Mouse (Mus musculus) heart, postnatal 0 days (tissue): Measurements from ENCODE around the gene Fbf1. TPM values are rescaled to one million over a fixed set of nuclear protein-coding genes. Genes with fewer than 3 reads are reported as not detected.
"Not testable (repeated sequence)": the region's sequence is repeated elsewhere in the genome, so short reads cannot be mapped to it uniquely, and the experiment has no call there.

ENCODE experiments used
- ATAC-seq: fragments of 200-750 bp; cut with Nextera tagmentation; 2 replicates; pipeline ENCODE4 v1.8.0; 2017; ENCODE audit warnings: low read depth, moderate number of reproducible peaks, moderate library complexity; ENCODE audit not compliant: insufficient read depth
- DNase-seq: peaks from one replicate; pipeline ENCODE4 v3.0.0-alpha.2; 2016; ENCODE audit warnings: low spot score
- H3K27ac ChIP-seq: fragments of 300-500 bp; sonication (generic); 2 replicates; pipeline ENCODE4 v1.5.1; 2014; ENCODE audit warnings: low read depth, mild to moderate bottlenecking
- H3K27me3 ChIP-seq: fragments of 300-500 bp; sonication (generic); 2 replicates; pipeline ENCODE4 v1.6.1; 2014; ENCODE audit warnings: low read length, mixed read lengths; ENCODE audit not compliant: control insufficient read depth, insufficient read depth
- H3K36me3 ChIP-seq: fragments of 300-500 bp; sonication (generic); replicated peaks from 2 replicates; pipeline ENCODE4 v1.6.1; 2014; ENCODE audit warnings: low read length, mixed read lengths; ENCODE audit not compliant: control insufficient read depth, insufficient read depth
- H3K4me1 ChIP-seq: fragments of 300-500 bp; sonication (generic); 2 replicates; pipeline ENCODE4 v1.6.1; 2014; ENCODE audit warnings: antibody characterized with exemption; ENCODE audit not compliant: control insufficient read depth, insufficient read depth
- H3K4me2 ChIP-seq: fragments of 300-500 bp; sonication (generic); 2 replicates; pipeline ENCODE4 v1.6.1; 2014; ENCODE audit warnings: low read depth, mild to moderate bottlenecking, low read length, moderate library complexity
- H3K4me3 ChIP-seq: fragments of 300-500 bp; sonication (generic); 2 replicates; pipeline ENCODE4 v1.5.1; 2014; ENCODE audit warnings: low read depth, low read length
- H3K9ac ChIP-seq: fragments of 300-500 bp; sonication (generic); replicated peaks from 2 replicates; pipeline ENCODE4 v1.6.1; 2014; ENCODE audit warnings: low read depth, low read length, mixed read lengths
- H3K9me3 ChIP-seq: fragments of 300-500 bp; sonication (generic); replicated peaks from 2 replicates; pipeline ENCODE4 v1.6.1; 2016; ENCODE audit warnings: low read length; ENCODE audit not compliant: control insufficient read depth
- CTCF ChIP-seq: IDR thresholded peaks from 2 replicates; pipeline ENCODE4 v1.5.1; 2016; ENCODE audit warnings: antibody characterized with exemption, control low read depth, low read depth
- EP300 ChIP-seq: IDR thresholded peaks from 2 replicates; pipeline ENCODE4 v1.6.1; 2016; ENCODE audit warnings: antibody characterized with exemption, low read depth
- WGBS: fragments of 180-500 bp; shearing (Covaris S2); extraction: QIAGEN DNeasy Blood & Tissue Kit; methylation state at CpG from one replicate; pipeline ENCODE4 v1.1.7; 2014; 5-methylcytosine and 5-hydroxymethylcytosine counted together
- polyA plus RNA-seq: library from polyadenylated mRNA; unstranded; fragments of >200 nt; fragmentation: Nextera tagmentation; extraction: Ambion mirVana; gene quantifications from 2 replicates; pipeline ENCODE4 v1.2.1, GENCODE M21; 2015
- total RNA-seq: library from RNA; depleted of rRNA; stranded (reverse); fragments of >200 nt; gene quantifications from 2 replicates; pipeline ENCODE4 v1.2.3, GENCODE M21; 2014; ENCODE audit warnings: low replicate concordance

Fbf1 gene
- total and polyA plus RNA-seq, 2 experiments from 2014 or later, result 8.5 to 22.8 TPM

DNA sequence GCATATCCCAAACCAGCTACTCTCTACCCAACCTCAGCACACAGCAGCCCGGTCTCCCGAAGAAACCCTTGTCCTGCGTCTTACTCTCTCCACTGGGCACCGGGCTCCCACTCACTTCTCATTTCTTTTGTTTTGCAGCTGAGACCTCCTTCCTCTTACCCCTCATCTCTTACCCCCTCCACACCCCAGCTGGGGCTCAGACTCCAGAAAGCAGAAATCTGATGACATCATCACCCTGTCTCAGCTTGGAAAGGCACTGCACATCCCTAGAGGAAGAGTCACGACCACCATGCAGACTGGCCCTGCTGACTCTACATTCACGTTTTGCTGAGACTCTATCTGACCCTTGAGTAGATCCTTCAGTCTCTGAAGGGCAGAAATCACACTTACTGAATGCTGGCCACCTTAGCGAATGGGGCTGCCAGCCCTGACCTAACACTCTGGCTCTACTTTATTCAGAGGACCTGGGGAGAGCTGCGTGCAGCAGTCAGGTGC lies 37.9 kb downstream of the Fbf1 start:
- DNase-seq, result no peak
- TF ChIP-seq CTCF, result no peak
- TF ChIP-seq EP300, result no peak
- H3K4me3 ChIP-seq, result peak overlapping the region; percentile 63
- peaks cover 23% of the 10 kb centered on the region; the same call in 1 of the 2 replicates for H3K4me1 ChIP-seq
- peak overlapping the region; percentile 92 for H3K27ac ChIP-seq
- no peak for ATAC-seq
- H3K9me3 ChIP-seq, result no peaks in the 10 kb centered on the region
- H3K4me2 ChIP-seq, result peak overlapping the region; percentile 71
- WGBS, result 37% methylated on average over 8 of the region's 8 CpGs
- peak overlapping the region; percentile 67 for H3K9ac ChIP-seq
- H3K36me3 ChIP-seq, result peaks cover 35% of the 10 kb centered on the region
- H3K27me3 ChIP-seq, result no peaks in the 10 kb centered on the region

DNA sequence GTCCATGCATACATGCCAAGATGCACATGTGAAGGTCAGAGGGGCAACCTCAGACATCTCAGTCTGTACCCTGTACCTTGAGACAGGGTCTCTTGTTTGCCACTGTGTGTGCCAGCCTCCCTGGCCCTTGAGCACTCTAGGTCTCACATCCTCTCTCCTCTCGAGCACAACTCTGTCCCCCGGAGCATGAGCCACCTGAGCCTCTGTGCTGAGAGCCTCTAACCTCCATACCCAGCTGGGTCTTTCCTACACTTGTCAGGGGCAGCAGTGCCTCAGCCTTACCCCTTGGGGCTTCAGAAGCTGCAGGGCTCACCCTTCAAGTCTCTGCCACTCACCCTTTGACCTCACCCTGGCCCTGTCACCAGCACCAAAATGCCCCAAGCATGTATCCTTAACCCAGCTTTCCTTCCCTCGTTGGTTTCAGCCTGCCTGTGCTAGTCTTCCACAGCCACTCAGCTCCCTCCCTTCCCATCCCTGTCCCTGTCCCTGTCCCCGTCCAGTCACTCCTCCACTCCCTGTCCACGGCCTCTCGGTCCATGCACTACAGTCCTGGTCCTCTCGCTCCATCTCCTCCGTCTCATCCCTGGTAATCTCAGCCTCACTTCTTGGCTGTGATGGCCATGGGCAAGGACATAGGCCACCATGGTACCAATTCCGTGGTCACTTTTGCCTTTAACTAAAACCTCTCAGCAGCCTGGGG lies 38.7 kb downstream of the Fbf1 start:
- Histone ChIP-seq H3K27ac (no peak overlapping the region), H3K27me3 (no peaks in the 10 kb centered on the region), H3K9me3 (no peaks in the 10 kb centered on the region), H3K4me1 (peaks cover 23% of the 10 kb centered on the region; the same call in 1 of the 2 replicates), H3K4me2 (no peak overlapping the region), H3K9ac (no peak overlapping the region), H3K36me3 (peaks cover 28% of the 10 kb centered on the region), H3K4me3 (no peak overlapping the region)
- TF ChIP-seq EP300 (no peak), CTCF (no peak)
- WGBS, result 80% methylated on average over 9 of the region's 9 CpGs
- no peak for DNase-seq
- ATAC-seq, result no peak

DNA sequence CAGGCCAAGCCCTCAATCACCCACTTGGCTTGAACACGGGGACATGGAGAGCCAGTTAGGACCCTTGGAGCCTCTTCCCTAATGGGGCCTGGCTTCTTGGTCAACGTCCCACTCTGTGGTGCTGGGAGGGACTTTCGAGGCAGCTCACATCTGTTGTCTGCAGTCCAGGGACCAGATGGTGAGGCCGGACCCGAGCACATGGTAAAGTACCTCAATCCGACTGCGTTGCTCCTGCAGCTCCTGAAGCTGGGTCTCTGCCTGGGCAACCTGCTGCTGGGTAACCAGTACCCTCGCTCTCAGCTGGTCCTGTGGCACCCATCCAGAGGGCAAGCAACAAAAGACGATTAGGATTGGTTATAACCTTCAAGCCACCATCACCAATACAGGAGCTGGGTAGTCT lies 40.0 kb downstream of the Fbf1 start:
- Histone ChIP-seq H3K27ac (no peak overlapping the region), H3K4me3 (no peak overlapping the region), H3K27me3 (no peaks in the 10 kb centered on the region), H3K36me3 (peaks cover 18% of the 10 kb centered on the region), H3K9ac (no peak overlapping the region), H3K9me3 (no peaks in the 10 kb centered on the region), H3K4me1 (peaks cover 23% of the 10 kb centered on the region; the same call in 1 of the 2 replicates), H3K4me2 (no peak overlapping the region)
- TF ChIP-seq EP300 (no peak), CTCF (no peak)
- DNase-seq (no peak), ATAC-seq (no peak)
- 73% methylated on average over 9 of the region's 9 CpGs for WGBS

DNA sequence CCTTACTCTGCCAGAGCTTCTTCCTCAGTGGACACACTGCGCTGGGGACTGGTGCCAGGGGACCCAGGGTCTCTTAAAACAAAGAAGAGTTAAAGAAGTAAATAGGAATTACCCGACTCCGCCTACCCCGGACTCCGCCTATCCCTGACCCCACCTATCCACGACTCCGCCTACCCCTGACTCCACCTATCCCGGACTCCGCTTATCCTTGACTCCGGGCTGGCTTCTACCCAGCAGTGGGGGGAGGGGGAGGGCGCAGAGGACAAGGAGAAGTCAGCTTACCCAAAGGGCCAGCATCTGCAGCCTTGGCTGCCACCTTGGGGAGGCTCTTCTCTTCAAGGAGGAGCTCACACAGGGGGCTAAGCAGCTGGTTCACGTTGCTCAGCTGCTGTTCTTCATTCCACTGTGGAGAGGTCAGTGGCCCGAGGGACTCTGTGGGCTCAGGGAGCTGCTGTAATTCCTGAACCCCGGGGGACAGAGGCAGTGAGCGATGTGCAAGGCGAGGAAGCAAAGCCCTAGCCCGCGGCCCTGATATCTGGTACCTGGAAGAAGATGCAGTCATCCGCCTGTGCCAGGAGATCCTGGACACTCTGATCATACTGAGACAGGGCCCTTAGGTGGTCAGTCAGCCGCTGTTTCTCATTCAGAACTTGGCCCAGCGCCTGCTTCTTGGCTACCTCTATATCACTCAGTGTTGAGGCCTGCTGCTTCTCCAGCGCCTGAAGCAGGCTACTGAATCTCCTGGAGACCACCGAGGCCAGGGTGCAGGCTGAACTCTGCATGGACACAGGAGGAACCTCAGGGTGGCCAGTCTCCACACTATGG lies 40.6 kb downstream of the Fbf1 start, which contains the start of gene Trim47:
Gene Trim47 (minus strand): TSS at position 55 of the 825 bp plus-strand sequence.
- peak; percentile 64 for DNase-seq
- no peak within 1 kb of the TSS for H3K4me3 ChIP-seq
- no peak within 1 kb of the TSS for H3K9ac ChIP-seq
- peak within 1 kb of the TSS; percentile 5; the same call in 1 of the 2 replicates for H3K4me2 ChIP-seq
- H3K4me1 ChIP-seq, result peaks cover 23% of the 10 kb centered on the region; the same call in 1 of the 2 replicates
- H3K36me3 ChIP-seq, result peaks cover 18% of the 10 kb centered on the region
- no peaks in the 10 kb centered on the region for H3K27me3 ChIP-seq
- no peaks in the 10 kb centered on the region for H3K9me3 ChIP-seq
- ATAC-seq, result peak; percentile 42; the same call in 1 of the 2 replicates
- no peak for TF ChIP-seq CTCF
- no peak for TF ChIP-seq EP300
- H3K27ac ChIP-seq, result no peak within 1 kb of the TSS
- 37% methylated on average over 23 of the region's 23 CpGs for WGBS

DNA sequence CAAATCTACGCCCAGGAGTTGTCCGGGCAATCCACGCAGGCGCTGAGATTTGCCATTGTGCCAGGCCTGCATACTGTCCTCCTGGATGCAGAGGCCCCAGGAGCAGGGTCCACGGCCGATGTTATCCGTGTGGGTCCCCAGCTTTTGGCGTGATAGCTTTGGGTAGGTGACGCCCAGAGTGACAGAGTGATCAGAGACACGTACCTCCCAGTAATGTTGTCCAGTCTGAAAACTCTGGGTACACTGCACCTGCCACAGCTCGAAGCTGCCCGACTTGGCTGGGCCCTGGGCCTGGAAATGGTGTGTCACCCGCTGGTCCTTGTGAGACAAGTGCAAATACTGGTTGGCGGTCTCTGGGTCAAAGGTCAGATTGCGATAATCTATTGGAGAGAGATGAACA lies 41.7 kb downstream of the Fbf1 start:
- no peaks in the 10 kb centered on the region for H3K27me3 ChIP-seq
- peaks cover 23% of the 10 kb centered on the region; the same call in 1 of the 2 replicates for H3K4me1 ChIP-seq
- H3K36me3 ChIP-seq, result peaks cover 22% of the 10 kb centered on the region
- no peak overlapping the region for H3K9ac ChIP-seq
- no peak overlapping the region for H3K4me3 ChIP-seq
- no peak for DNase-seq
- 94% methylated on average over 15 of the region's 15 CpGs for WGBS
- TF ChIP-seq EP300, result no peak
- no peak for TF ChIP-seq CTCF
- no peak overlapping the region for H3K4me2 ChIP-seq
- no peak for ATAC-seq
- H3K27ac ChIP-seq, result no peak overlapping the region
- H3K9me3 ChIP-seq, result no peaks in the 10 kb centered on the region

DNA sequence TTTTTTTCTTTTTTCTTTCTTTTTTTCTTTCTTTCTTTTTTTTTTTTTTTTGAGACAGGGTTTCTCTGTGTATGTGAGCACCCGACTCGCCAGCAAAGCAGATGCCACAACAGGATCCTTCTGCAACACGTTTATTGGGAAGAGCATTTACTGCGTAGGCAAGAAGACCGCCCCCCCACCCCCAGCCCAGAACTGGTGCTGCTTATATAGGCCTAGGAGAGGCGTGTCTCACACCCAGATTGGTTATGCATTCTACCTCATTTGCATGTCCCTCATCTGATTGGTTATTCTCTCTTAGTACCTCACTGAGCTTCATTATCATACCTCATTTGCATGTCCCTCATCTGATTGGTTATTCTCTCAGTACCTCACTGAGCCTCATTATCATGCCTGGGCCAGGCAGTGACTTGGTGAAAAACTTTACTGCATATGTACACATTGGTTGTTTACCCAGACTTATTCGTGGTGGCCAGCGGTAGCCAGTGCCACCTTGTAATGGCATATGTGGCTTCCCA lies 46.2 kb downstream of the Fbf1 start:
- H3K9me3 ChIP-seq, H3K27me3 ChIP-seq, ATAC-seq, H3K4me2 ChIP-seq, H3K9ac ChIP-seq, DNase-seq, H3K27ac ChIP-seq, H3K4me3 ChIP-seq, H3K4me1 ChIP-seq: not testable (repeated sequence)
- WGBS, result 92% methylated on average over 8 of the region's 8 CpGs
- H3K36me3 ChIP-seq, result peaks cover 22% of the 10 kb centered on the region
